18 mouse cellular contexts compared by ENCODE assay signal in genomic region chr2:123458034-123458677, GRCm38 (mm10).
A peak's percentile ranks its signal among the peaks of the same experiment; 100 is the strongest.
DNase-seq lines count a peak whose midpoint lies in the region; ATAC-seq lines count a peak whose summit lies in the region.
"Had no signal": no experiment of that assay in that cellular context is flagged by ENCODE, and none has a peak within 500 bp of the region (broad histone marks: within the 10 kb centered on the region; RNA-seq: fewer than 3 reads in every experiment).

No protein-coding gene starts in this region.

- H3K9ac ChIP-seq in midbrain, embryonic 15.5 days, result no peak overlapping the region
- no peak overlapping the region for H3K9ac ChIP-seq in midbrain, embryonic 16.5 days (ENCODE audit: low read depth, low read length)
- H3K9ac ChIP-seq in hindbrain, embryonic 16.5 days (ENCODE audit: low read depth, low read length), result no peak overlapping the region
- H3K9ac ChIP-seq: forebrain, embryonic 15.5 days; heart, embryonic 13.5 days; liver, postnatal 0 days had no signal

- peak; percentile 24 for DNase-seq in left cerebral cortex, postnatal 4 days
- no peak for DNase-seq in left cerebral cortex, adult 8-10 months (ENCODE audit: low spot score in 2 of 2)
- DNase-seq in adrenal gland, adult 18-20 months (ENCODE audit: low spot score in 2 of 2), result no peak
- no peak for DNase-seq in cerebellum, postnatal 25 days
- DNase-seq: adrenal gland, adult 2 months; cerebellum, adult 9-11 months; gastrocnemius, postnatal 14 days; heart, adult 18-20 months; kidney, adult 2 months; kidney, postnatal 14 days; liver, postnatal 0 days had no signal

- peak; percentile 52; the same call in 1 of the 2 replicates for ATAC-seq in midbrain, embryonic 15.5 days (replicated peaks)
- ATAC-seq in midbrain, embryonic 16.5 days, result no peak
- peak; percentile 45; the same call in 1 of the 2 replicates for ATAC-seq in hindbrain, embryonic 16.5 days
- ATAC-seq: forebrain, embryonic 15.5 days; inflammation-experienced regulatory T-cells, adult 6 months; liver, postnatal 0 days had no signal

- H3K4me3 ChIP-seq in midbrain, embryonic 15.5 days, result no peak overlapping the region
- no peak overlapping the region for H3K4me3 ChIP-seq in midbrain, embryonic 16.5 days (ENCODE audit: low read depth, low read length)
- H3K4me3 ChIP-seq in hindbrain, embryonic 16.5 days (ENCODE audit: low read length), result no peak overlapping the region
- H3K4me3 ChIP-seq: forebrain, embryonic 15.5 days; heart, embryonic 13.5 days; layer of hippocampus, adult 2 months had no signal

- no peak overlapping the region for H3K27ac ChIP-seq in midbrain, embryonic 15.5 days
- no peak overlapping the region for H3K27ac ChIP-seq in midbrain, embryonic 16.5 days (ENCODE audit: low read length)
- H3K27ac ChIP-seq in hindbrain, embryonic 16.5 days (ENCODE audit: low read depth, low read length), result no peak overlapping the region
- H3K27ac ChIP-seq: forebrain, embryonic 15.5 days; heart, embryonic 13.5 days; layer of hippocampus, adult 2 months had no signal

- intact Hi-C loops in left cerebral cortex, postnatal 4 days (cut with DNase I), result no loop called here

- no peaks in the 10 kb centered on the region for H3K36me3 ChIP-seq in midbrain, embryonic 15.5 days (replicated peaks)
- H3K36me3 ChIP-seq in midbrain, embryonic 16.5 days (ENCODE audit: control insufficient read depth, insufficient read depth, low read length), result no peaks in the 10 kb centered on the region
- no peaks in the 10 kb centered on the region for H3K36me3 ChIP-seq in hindbrain, embryonic 16.5 days (ENCODE audit: control insufficient read depth, insufficient read depth, low read length)
- H3K36me3 ChIP-seq: forebrain, embryonic 15.5 days; heart, embryonic 13.5 days had no signal

- H3K27me3 ChIP-seq in midbrain, embryonic 15.5 days (replicated peaks), result no peaks in the 10 kb centered on the region
- H3K27me3 ChIP-seq in midbrain, embryonic 16.5 days (ENCODE audit: control insufficient read depth, insufficient read depth, low read depth, low read length), result no peaks in the 10 kb centered on the region
- no peaks in the 10 kb centered on the region for H3K27me3 ChIP-seq in hindbrain, embryonic 16.5 days (replicated peaks; ENCODE audit: control insufficient read depth, insufficient read depth, low read length)
- H3K27me3 ChIP-seq: forebrain, embryonic 15.5 days; heart, embryonic 13.5 days had no signal

- no peaks in the 10 kb centered on the region for H3K4me1 ChIP-seq in midbrain, embryonic 15.5 days
- no peaks in the 10 kb centered on the region for H3K4me1 ChIP-seq in midbrain, embryonic 16.5 days (ENCODE audit: control insufficient read depth, insufficient read depth, low read length)
- no peaks in the 10 kb centered on the region for H3K4me1 ChIP-seq in hindbrain, embryonic 16.5 days (ENCODE audit: control insufficient read depth, insufficient read depth, low read depth, low read length)
- H3K4me1 ChIP-seq: forebrain, embryonic 15.5 days; heart, embryonic 13.5 days had no signal

- no peak overlapping the region for H3K4me2 ChIP-seq in midbrain, embryonic 15.5 days
- no peak overlapping the region for H3K4me2 ChIP-seq in midbrain, embryonic 16.5 days (ENCODE audit: low read length)
- H3K4me2 ChIP-seq in hindbrain, embryonic 16.5 days (ENCODE audit: low read length), result no peak overlapping the region
- H3K4me2 ChIP-seq: forebrain, embryonic 15.5 days; heart, embryonic 13.5 days had no signal

- H3K9me3 ChIP-seq in midbrain, embryonic 15.5 days, result no peaks in the 10 kb centered on the region
- no peaks in the 10 kb centered on the region for H3K9me3 ChIP-seq in midbrain, embryonic 16.5 days (replicated peaks; ENCODE audit: control insufficient read depth, low read length, poor library complexity, severe bottlenecking)
- H3K9me3 ChIP-seq in hindbrain, embryonic 16.5 days (ENCODE audit: control insufficient read depth, low read length), result no peaks in the 10 kb centered on the region
- H3K9me3 ChIP-seq: forebrain, embryonic 15.5 days; heart, embryonic 13.5 days had no signal

- WGBS in midbrain, embryonic 15.5 days, result 52% methylated on average over 5 of the region's 5 CpGs
- 45% methylated on average over 5 of the region's 5 CpGs for WGBS in midbrain, embryonic 16.5 days
- 40% methylated on average over 5 of the region's 5 CpGs for WGBS in hindbrain, embryonic 16.5 days
